Mouse (Mus musculus) yolk sac, embryonic 10.5 days (tissue): ENCODE data around the gene Il15ra.
A peak's percentile ranks its signal among the peaks of the same experiment; 100 is the strongest.

Source experiments
- DNase-seq: peaks from one replicate; pipeline ENCODE4 v3.0.0-alpha.2; 2017; ENCODE audit warnings: low spot score

Il15ra gene

DNA sequence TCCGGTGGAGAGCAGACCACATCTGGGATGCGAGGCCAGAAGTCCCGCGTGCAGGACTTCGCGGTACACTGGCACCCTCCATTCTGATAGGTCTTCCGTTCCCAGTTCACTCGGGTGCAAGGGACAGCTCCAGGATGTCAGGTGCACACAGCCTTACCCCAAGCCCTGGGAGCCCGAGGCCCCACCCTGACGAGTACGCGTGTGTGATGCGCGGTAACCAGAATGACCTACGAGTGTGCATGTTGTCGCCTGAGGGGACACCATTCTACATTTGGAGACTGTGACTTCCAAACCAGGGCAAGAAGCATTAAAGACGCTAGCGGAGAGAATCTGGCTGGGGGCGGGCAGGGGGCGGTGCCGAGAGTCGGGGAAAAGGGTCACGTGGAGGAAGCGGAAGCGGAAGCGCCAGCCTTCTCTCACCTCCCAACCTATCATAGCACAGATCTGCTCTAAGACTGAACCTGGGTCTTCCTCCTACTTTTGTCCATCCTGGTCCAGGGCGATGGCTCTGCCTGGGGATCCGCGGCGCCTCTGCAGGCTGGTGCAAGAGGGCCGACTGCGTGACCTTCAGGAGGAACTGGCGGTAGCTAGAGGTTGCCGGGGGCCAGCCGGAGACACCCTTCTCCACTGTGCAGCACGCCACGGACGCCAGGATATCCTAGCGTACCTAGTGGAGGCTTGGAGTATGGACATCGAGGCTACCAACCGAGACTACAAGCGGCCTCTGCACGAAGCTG is 73.2 kb downstream of the Il15ra start:
- peak; percentile 91 for DNase-seq
